Mouse (Mus musculus): ENCODE data around the gene Znrf3. TPM values are rescaled to one million over a fixed set of nuclear protein-coding genes. Genes with fewer than 3 reads are reported as not detected.
A peak's percentile ranks its signal among the peaks of the same experiment; 100 is the strongest.

Gene Znrf3
- polyA plus RNA-seq, 1 experiment from 2014 or later = 7.8 TPM

- Histone ChIP-seq H3K27me3 (ENCODE audit: control insufficient read depth, insufficient read depth, low read length) (no peaks in the 10 kb centered on the region), H3K36me3 (ENCODE audit: control insufficient read depth, insufficient read depth, low read length) (no peaks in the 10 kb centered on the region), H3K4me1 (ENCODE audit: control insufficient read depth, insufficient read depth, low read length) (peaks cover 11% of the 10 kb centered on the region; the same call in 1 of the 2 replicates), H3K27ac (replicated peaks; ENCODE audit: low read depth, low read length) (0 out of 2 replicates have a peak overlapping the region, but pooled peaks have one; percentile 49), H3K4me2 (ENCODE audit: low read length) (no peak overlapping the region), H3K4me3 (replicated peaks; ENCODE audit: low read depth, low read length) (no peak overlapping the region), H3K9ac (replicated peaks; ENCODE audit: low read length) (no peak overlapping the region), H3K9me3 (ENCODE audit: control insufficient read depth, low read length) (no peaks in the 10 kb centered on the region)
- DNase-seq = no peak
- 39% methylated on average over 9 of the region's 9 CpGs for WGBS
- no peak for ATAC-seq (ENCODE audit: low FRiP score, low TSS enrichment)
Measured at GRCm38 (mm10) chr11:5255509-5256014, 189.1 kb downstream of the Znrf3 start.

- WGBS = 91% methylated on average over 2 of the region's 2 CpGs
- H3K4me3 ChIP-seq (replicated peaks; ENCODE audit: low read depth, low read length) = no peak overlapping the region
- DNase-seq (no peak), ATAC-seq (ENCODE audit: low FRiP score, low TSS enrichment) (no peak)
- no peak overlapping the region for H3K4me2 ChIP-seq (ENCODE audit: low read length)
- H3K9me3 ChIP-seq (ENCODE audit: control insufficient read depth, low read length) = no peaks in the 10 kb centered on the region
- no peak overlapping the region for H3K27ac ChIP-seq (replicated peaks; ENCODE audit: low read depth, low read length)
- H3K4me1 ChIP-seq (ENCODE audit: control insufficient read depth, insufficient read depth, low read length) = peaks cover 11% of the 10 kb centered on the region; the same call in 1 of the 2 replicates
- no peaks in the 10 kb centered on the region for H3K27me3 ChIP-seq (ENCODE audit: control insufficient read depth, insufficient read depth, low read length)
- H3K9ac ChIP-seq (replicated peaks; ENCODE audit: low read length) = no peak overlapping the region
- no peaks in the 10 kb centered on the region for H3K36me3 ChIP-seq (ENCODE audit: control insufficient read depth, insufficient read depth, low read length)
Measured at GRCm38 (mm10) chr11:5254016-5254415, 190.6 kb downstream of the Znrf3 start.

- H3K27ac ChIP-seq (replicated peaks; ENCODE audit: low read depth, low read length) = no peak overlapping the region
- DNase-seq = no peak
Measured at GRCm38 (mm10) chr11:5253528-5253927, 191.1 kb downstream of the Znrf3 start.

GRCm38 (mm10) chr11:5252727-5253126 is 191.9 kb downstream of the Znrf3 start:
- Histone ChIP-seq H3K4me3 (replicated peaks; ENCODE audit: low read depth, low read length) (no peak overlapping the region), H3K4me2 (ENCODE audit: low read length) (no peak overlapping the region), H3K36me3 (ENCODE audit: control insufficient read depth, insufficient read depth, low read length) (no peaks in the 10 kb centered on the region), H3K27ac (replicated peaks; ENCODE audit: low read depth, low read length) (no peak overlapping the region), H3K9ac (replicated peaks; ENCODE audit: low read length) (no peak overlapping the region), H3K9me3 (ENCODE audit: control insufficient read depth, low read length) (no peaks in the 10 kb centered on the region), H3K27me3 (ENCODE audit: control insufficient read depth, insufficient read depth, low read length) (no peaks in the 10 kb centered on the region), H3K4me1 (ENCODE audit: control insufficient read depth, insufficient read depth, low read length) (peaks cover 11% of the 10 kb centered on the region; the same call in 1 of the 2 replicates)
- no peak for ATAC-seq (ENCODE audit: low FRiP score, low TSS enrichment)
- DNase-seq = no peak
- 86% methylated on average over 8 of the region's 8 CpGs for WGBS

More at GRCm38 (mm10) chr11:5253528-5253927, 191.1 kb downstream of the Znrf3 start:
- Histone ChIP-seq H3K9me3 (ENCODE audit: control insufficient read depth, low read length) (no peaks in the 10 kb centered on the region), H3K4me3 (replicated peaks; ENCODE audit: low read depth, low read length) (no peak overlapping the region), H3K4me2 (ENCODE audit: low read length) (no peak overlapping the region), H3K4me1 (ENCODE audit: control insufficient read depth, insufficient read depth, low read length) (peaks cover 11% of the 10 kb centered on the region; the same call in 1 of the 2 replicates), H3K27me3 (ENCODE audit: control insufficient read depth, insufficient read depth, low read length) (no peaks in the 10 kb centered on the region), H3K36me3 (ENCODE audit: control insufficient read depth, insufficient read depth, low read length) (no peaks in the 10 kb centered on the region), H3K9ac (replicated peaks; ENCODE audit: low read length) (no peak overlapping the region)
- no peak for ATAC-seq (ENCODE audit: low FRiP score, low TSS enrichment)
- WGBS = 73% methylated on average over 3 of the region's 3 CpGs

GRCm38 (mm10) chr11:5251112-5251511 is 193.5 kb downstream of the Znrf3 start:
- no peak for ATAC-seq (ENCODE audit: low FRiP score, low TSS enrichment)
- H3K27ac ChIP-seq (replicated peaks; ENCODE audit: low read depth, low read length) = no peak overlapping the region
- H3K9me3 ChIP-seq (ENCODE audit: control insufficient read depth, low read length) = no peaks in the 10 kb centered on the region
- H3K27me3 ChIP-seq (ENCODE audit: control insufficient read depth, insufficient read depth, low read length) = no peaks in the 10 kb centered on the region
- DNase-seq = no peak
- H3K9ac ChIP-seq (replicated peaks; ENCODE audit: low read length) = no peak overlapping the region
- H3K4me1 ChIP-seq (ENCODE audit: control insufficient read depth, insufficient read depth, low read length) = peaks cover 6% of the 10 kb centered on the region; the same call in 1 of the 2 replicates
- H3K4me2 ChIP-seq (ENCODE audit: low read length) = no peak overlapping the region
- H3K4me3 ChIP-seq (replicated peaks; ENCODE audit: low read depth, low read length) = no peak overlapping the region
- 58% methylated on average over 6 of the region's 6 CpGs for WGBS
- H3K36me3 ChIP-seq (ENCODE audit: control insufficient read depth, insufficient read depth, low read length) = no peaks in the 10 kb centered on the region

GRCm38 (mm10) chr11:5248200-5248599 is 196.4 kb downstream of the Znrf3 start:
- Histone ChIP-seq H3K4me2 (ENCODE audit: low read length) (no peak overlapping the region), H3K9me3 (ENCODE audit: control insufficient read depth, low read length) (no peaks in the 10 kb centered on the region), H3K27me3 (ENCODE audit: control insufficient read depth, insufficient read depth, low read length) (no peaks in the 10 kb centered on the region), H3K9ac (replicated peaks; ENCODE audit: low read length) (no peak overlapping the region), H3K27ac (replicated peaks; ENCODE audit: low read depth, low read length) (no peak overlapping the region), H3K36me3 (ENCODE audit: control insufficient read depth, insufficient read depth, low read length) (no peaks in the 10 kb centered on the region), H3K4me1 (ENCODE audit: control insufficient read depth, insufficient read depth, low read length) (no peaks in the 10 kb centered on the region), H3K4me3 (replicated peaks; ENCODE audit: low read depth, low read length) (no peak overlapping the region)
- no peak for ATAC-seq (ENCODE audit: low FRiP score, low TSS enrichment)
- 19% methylated on average over 2 of the region's 2 CpGs for WGBS
- DNase-seq = no peak

- 85% methylated on average over 7 of the region's 7 CpGs for WGBS
- no peaks in the 10 kb centered on the region for H3K27me3 ChIP-seq (ENCODE audit: control insufficient read depth, insufficient read depth, low read length)
- ATAC-seq (ENCODE audit: low FRiP score, low TSS enrichment) (no peak), DNase-seq (no peak)
- no peaks in the 10 kb centered on the region for H3K36me3 ChIP-seq (ENCODE audit: control insufficient read depth, insufficient read depth, low read length)
- no peaks in the 10 kb centered on the region for H3K9me3 ChIP-seq (ENCODE audit: control insufficient read depth, low read length)
- no peak overlapping the region for H3K4me3 ChIP-seq (replicated peaks; ENCODE audit: low read depth, low read length)
- H3K27ac ChIP-seq (replicated peaks; ENCODE audit: low read depth, low read length) = no peak overlapping the region
- H3K4me2 ChIP-seq (ENCODE audit: low read length) = no peak overlapping the region
- H3K9ac ChIP-seq (replicated peaks; ENCODE audit: low read length) = no peak overlapping the region
- 0 out of 2 replicates have a peak, but pooled peaks cover under 1% of the 10 kb centered on the region for H3K4me1 ChIP-seq (ENCODE audit: control insufficient read depth, insufficient read depth, low read length)
Measured at GRCm38 (mm10) chr11:5245431-5245830, 199.2 kb downstream of the Znrf3 start.

GRCm38 (mm10) chr11:5244749-5245130 is 199.9 kb downstream of the Znrf3 start:
- 65% methylated on average over 8 of the region's 8 CpGs for WGBS
- H3K36me3 ChIP-seq (ENCODE audit: control insufficient read depth, insufficient read depth, low read length) = no peaks in the 10 kb centered on the region
- no peak for DNase-seq
- no peak overlapping the region for H3K27ac ChIP-seq (replicated peaks; ENCODE audit: low read depth, low read length)
- ATAC-seq (ENCODE audit: low FRiP score, low TSS enrichment) = no peak
- peak overlapping the region; percentile 7; the same call in 1 of the 2 replicates for H3K4me2 ChIP-seq (ENCODE audit: low read length)
- H3K9ac ChIP-seq (replicated peaks; ENCODE audit: low read length) = no peak overlapping the region
- peaks cover 7% of the 10 kb centered on the region; the same call in 1 of the 2 replicates for H3K4me1 ChIP-seq (ENCODE audit: control insufficient read depth, insufficient read depth, low read length)
- no peak overlapping the region for H3K4me3 ChIP-seq (replicated peaks; ENCODE audit: low read depth, low read length)
- no peaks in the 10 kb centered on the region for H3K27me3 ChIP-seq (ENCODE audit: control insufficient read depth, insufficient read depth, low read length)
- no peaks in the 10 kb centered on the region for H3K9me3 ChIP-seq (ENCODE audit: control insufficient read depth, low read length)

Data from midbrain, embryonic 14.5 days (tissue).